Mouse (Mus musculus): Measurements from ENCODE around the gene Olfr522.

Gene Olfr522

DNA sequence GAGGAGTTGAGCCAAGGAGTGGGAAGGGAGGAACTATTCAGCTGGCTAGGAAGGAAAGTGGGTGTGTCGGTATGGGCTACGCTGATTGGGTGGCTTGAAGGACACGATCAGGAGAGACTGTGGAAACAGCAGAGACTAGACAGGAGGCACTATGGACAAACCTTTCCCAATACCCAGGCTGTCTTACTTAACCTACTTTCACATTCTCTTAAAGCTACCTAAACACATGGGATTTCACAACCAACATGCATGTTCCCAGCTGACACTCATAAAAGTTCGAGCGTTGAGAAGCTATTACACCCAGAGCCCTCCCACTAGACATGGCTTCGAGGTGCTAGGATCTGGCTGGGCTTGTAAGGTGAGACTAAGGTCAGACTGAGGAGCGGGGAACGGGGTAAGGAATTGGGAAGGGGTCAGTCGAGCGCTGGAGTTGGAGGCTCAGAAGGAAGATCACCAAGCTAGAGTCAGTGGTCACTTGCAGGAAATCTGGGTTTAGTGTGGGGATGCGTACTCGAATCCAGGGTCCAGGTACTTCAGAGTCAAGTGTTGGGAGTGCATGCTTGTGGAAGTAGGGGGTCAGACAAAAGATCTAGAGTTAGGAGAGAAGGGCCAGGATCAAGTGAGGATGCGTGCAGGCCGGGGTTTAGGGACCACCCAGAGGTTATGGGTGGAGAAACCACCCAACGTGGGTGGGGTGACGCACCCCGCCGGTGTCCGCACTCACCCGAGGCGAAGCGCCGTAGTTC lies 48.8 kb downstream of the Olfr522 start, which contains the start of gene Paox:
Paox (plus strand) TSS at position 217 of the 746 bp plus-strand sequence.
- no peak for DNase-seq (ENCODE audit: low spot score in 2 of 2)

DNA sequence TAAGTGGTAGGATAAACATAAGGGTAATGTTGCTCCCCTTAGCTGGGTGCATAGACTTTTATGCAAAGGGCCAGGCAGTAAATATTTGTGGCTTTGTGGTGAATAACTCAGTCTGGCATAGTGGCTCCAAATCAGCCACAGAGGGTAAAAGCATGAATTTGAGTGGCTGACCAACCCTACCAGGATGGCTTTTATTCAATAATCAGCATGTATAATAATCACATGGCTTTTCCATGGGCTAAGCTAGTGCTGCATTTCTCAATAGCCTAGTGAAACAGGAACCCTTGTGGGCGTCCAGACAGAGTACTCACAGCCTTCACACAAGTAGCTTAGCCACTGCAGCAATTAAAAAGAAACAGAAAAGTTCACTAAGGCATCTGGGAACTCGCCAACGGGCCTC lies 52.6 kb downstream of the Olfr522 start:
- no peak for DNase-seq (ENCODE audit: low spot score in 2 of 2)
